Mouse (Mus musculus) midbrain, embryonic 16.5 days (tissue): Measurements from ENCODE around the gene Cend1. TPM values are rescaled to one million over a fixed set of nuclear protein-coding genes. Genes with fewer than 3 reads are reported as not detected.
"Not testable (repeated sequence)": the region's sequence is repeated elsewhere in the genome, so short reads cannot be mapped to it uniquely, and the experiment has no call there.

Experiments used
- ATAC-seq: fragments of 200-750 bp; cut with Nextera tagmentation; 2 replicates; pipeline ENCODE4 v1.8.0; 2017; ENCODE audit warnings: moderate TSS enrichment
- H3K27ac ChIP-seq: fragments of 300-500 bp; sonication (generic); 2 replicates; pipeline ENCODE4 v1.5.1; 2014; ENCODE audit warnings: mild to moderate bottlenecking, low read length, mixed read lengths
- H3K27me3 ChIP-seq: fragments of 300-500 bp; sonication (generic); 2 replicates; pipeline ENCODE4 v1.6.1; 2014; ENCODE audit warnings: low read depth, low read length, mixed read lengths; ENCODE audit not compliant: control insufficient read depth, insufficient read depth
- H3K36me3 ChIP-seq: fragments of 300-500 bp; sonication (generic); 2 replicates; pipeline ENCODE4 v1.6.1; 2014; ENCODE audit warnings: mild to moderate bottlenecking, low read length, moderate library complexity, mixed read lengths; ENCODE audit not compliant: control insufficient read depth, insufficient read depth
- H3K4me1 ChIP-seq: fragments of 300-500 bp; sonication (generic); 2 replicates; pipeline ENCODE4 v1.6.1; 2014; ENCODE audit warnings: mild to moderate bottlenecking, low read length, mixed read lengths; ENCODE audit not compliant: control insufficient read depth, insufficient read depth
- H3K4me2 ChIP-seq: fragments of 300-500 bp; sonication (generic); 2 replicates; pipeline ENCODE4 v1.6.1; 2014; ENCODE audit warnings: mild to moderate bottlenecking, low read length, mixed read lengths
- H3K4me3 ChIP-seq: fragments of 300-500 bp; sonication (generic); 2 replicates; pipeline ENCODE4 v1.5.1; 2014; ENCODE audit warnings: low read depth, mild to moderate bottlenecking, low read length, moderate library complexity, mixed read lengths
- H3K9ac ChIP-seq: fragments of 300-500 bp; sonication (generic); 2 replicates; pipeline ENCODE4 v1.6.1; 2014; ENCODE audit warnings: low read depth, low read length, mixed read lengths
- H3K9me3 ChIP-seq: fragments of 300-500 bp; sonication (generic); replicated peaks from 2 replicates; pipeline ENCODE4 v1.6.1; 2014; ENCODE audit warnings: mild to moderate bottlenecking, low read length, mixed read lengths; ENCODE audit not compliant: control insufficient read depth, poor library complexity, severe bottlenecking
- WGBS: fragments of 180-500 bp; shearing (Covaris S2); extraction: QIAGEN DNeasy Blood & Tissue Kit; methylation state at CpG from one replicate; pipeline ENCODE4 v1.1.7; 2014; 5-methylcytosine and 5-hydroxymethylcytosine counted together
- polyA plus RNA-seq: library from polyadenylated mRNA; unstranded; fragments of >200 nt; fragmentation: Nextera tagmentation; extraction: Ambion mirVana; gene quantifications from 2 replicates; pipeline ENCODE4 v1.2.1, GENCODE M21; 2015

The Cend1 gene
- polyA plus RNA-seq, 1 experiment from 2014 or later: 151 TPM

DNA sequence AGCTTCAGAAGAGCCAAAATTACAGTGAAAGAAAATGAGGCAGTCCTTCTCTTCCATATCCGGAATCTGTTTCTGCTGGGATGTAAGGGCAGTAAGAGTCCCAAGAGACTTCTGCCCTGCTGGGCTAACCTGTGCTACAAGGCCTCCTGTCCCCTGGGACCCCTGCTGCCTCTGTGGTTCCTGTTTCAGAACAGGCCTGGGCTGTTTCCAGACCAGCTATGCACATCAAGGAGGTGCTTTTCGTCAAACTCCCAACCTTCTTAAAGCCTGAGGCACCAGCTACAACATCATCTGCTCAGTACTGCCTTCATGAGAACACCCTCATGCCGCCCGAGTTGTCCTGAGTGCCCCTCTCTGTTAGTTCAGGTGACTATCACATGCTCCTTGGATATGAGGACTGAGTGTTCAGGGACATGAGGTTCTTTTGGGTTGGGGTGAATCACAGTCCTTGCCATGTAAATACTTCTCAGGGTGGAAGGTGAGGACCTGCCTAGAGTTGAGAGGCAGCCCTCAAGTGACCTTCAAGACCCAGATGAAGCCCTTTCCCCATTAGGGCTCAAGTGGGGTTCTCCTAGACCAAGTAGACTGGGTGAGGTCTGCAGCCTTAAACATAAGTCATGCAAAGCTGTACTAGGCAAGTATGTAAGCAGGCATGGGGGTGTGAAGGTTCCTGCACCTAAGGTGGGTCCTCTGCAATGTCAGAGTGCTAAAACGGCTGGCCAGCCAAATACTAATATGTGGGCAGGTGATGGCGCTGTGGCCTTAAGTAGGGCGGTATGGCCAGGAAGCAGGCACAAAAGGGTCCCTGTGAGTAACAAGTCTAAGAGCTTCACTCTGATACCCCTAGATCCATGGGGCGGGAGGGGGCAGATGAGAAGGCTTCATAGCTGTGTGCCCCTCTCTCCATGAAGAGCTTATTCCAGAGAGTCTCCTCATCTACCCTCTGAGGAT lies 11.3 kb downstream of the Cend1 start:
- H3K27ac ChIP-seq: no peak overlapping the region
- H3K9me3 ChIP-seq: no peaks in the 10 kb centered on the region
- H3K4me3 ChIP-seq: no peak overlapping the region
- no peaks in the 10 kb centered on the region; the same call in 1 of the 2 replicates for H3K27me3 ChIP-seq
- no peak overlapping the region for H3K4me2 ChIP-seq
- H3K36me3 ChIP-seq: no peaks in the 10 kb centered on the region
- no peak for ATAC-seq
- peaks cover 5% of the 10 kb centered on the region for H3K4me1 ChIP-seq
- no peak overlapping the region for H3K9ac ChIP-seq
- WGBS: 70% methylated on average over 8 of the region's 8 CpGs

DNA sequence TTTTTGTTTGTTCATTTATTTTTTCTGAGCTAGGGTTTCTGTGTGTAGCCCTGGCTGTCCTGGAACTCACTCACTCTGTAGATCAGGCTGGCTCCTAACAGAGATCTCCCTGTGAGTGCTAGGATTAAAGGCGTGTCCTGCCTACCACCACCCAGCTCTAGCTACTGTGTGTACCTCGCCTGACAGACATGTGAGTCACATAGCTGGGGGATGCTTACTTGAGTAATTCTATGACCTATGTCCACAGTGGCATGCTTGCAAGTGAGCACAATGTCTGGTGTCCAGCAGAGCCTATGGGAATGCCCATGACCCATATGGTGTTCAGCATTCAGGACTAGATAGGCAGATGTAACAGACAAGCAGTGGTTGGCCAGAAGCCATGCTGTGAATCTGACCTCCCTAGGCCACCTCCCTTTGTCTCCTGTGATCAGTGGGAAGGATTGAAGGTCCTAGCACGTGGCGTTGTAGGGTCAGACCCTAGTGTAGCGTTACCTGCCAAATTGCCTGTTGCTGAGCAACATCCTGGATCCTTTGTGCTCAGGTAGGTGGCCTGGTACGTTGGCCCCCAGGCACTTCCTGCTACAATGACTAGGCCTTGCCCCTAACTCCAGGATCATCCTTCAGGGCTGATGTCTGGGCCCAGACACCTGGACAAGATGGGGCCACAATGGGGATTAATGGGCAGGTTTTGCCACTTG lies 13.0 kb downstream of the Cend1 start:
- Histone ChIP-seq H3K27me3 (no peaks in the 10 kb centered on the region), H3K9ac (no peak overlapping the region), H3K27ac (no peak overlapping the region), H3K4me1 (peaks cover 8% of the 10 kb centered on the region), H3K4me3 (no peak overlapping the region), H3K9me3 (no peaks in the 10 kb centered on the region), H3K4me2 (no peak overlapping the region), H3K36me3 (no peaks in the 10 kb centered on the region)
- ATAC-seq: no peak
- WGBS: 78% methylated on average over 6 of the region's 6 CpGs

GRCm38 (mm10) chr7:141413809-141414584 lies 15.3 kb downstream of the Cend1 start, which contains the start of gene Gatd1:
Gene Gatd1, minus strand, starts transcription at chr7:141414136.
- H3K36me3 ChIP-seq: no peaks in the 10 kb centered on the region
- peak; percentile 88 for ATAC-seq
- H3K27me3 ChIP-seq: no peaks in the 10 kb centered on the region
- H3K9ac ChIP-seq: peak within 1 kb of the TSS; percentile 90
- H3K4me3 ChIP-seq: peak within 1 kb of the TSS; percentile 69
- under 1% methylated on average over 47 of the region's 56 CpGs for WGBS
- H3K27ac ChIP-seq: peak within 1 kb of the TSS; percentile 90
- peaks cover 8% of the 10 kb centered on the region for H3K4me1 ChIP-seq
- H3K4me2 ChIP-seq: peak within 1 kb of the TSS; percentile 76
- no peaks in the 10 kb centered on the region for H3K9me3 ChIP-seq

GRCm38 (mm10) chr7:141413331-141413730 lies 16.0 kb downstream of the Cend1 start:
- WGBS: 3% methylated on average over 16 of the region's 16 CpGs
- no peaks in the 10 kb centered on the region for H3K9me3 ChIP-seq
- H3K9ac ChIP-seq: peak overlapping the region; percentile 90
- H3K4me2 ChIP-seq: peak overlapping the region; percentile 65
- peak; percentile 40 for ATAC-seq
- peak overlapping the region; percentile 69 for H3K4me3 ChIP-seq
- H3K27ac ChIP-seq: peak overlapping the region; percentile 90
- peaks cover 8% of the 10 kb centered on the region for H3K4me1 ChIP-seq
- H3K27me3 ChIP-seq: no peaks in the 10 kb centered on the region
- 0 out of 2 replicates have a peak, but pooled peaks cover 4% of the 10 kb centered on the region for H3K36me3 ChIP-seq

- 95% methylated on average over 1 of the region's 1 CpGs for WGBS
- Histone ChIP-seq H3K27ac (no peak overlapping the region), H3K4me1 (peaks cover 8% of the 10 kb centered on the region), H3K4me3 (no peak overlapping the region), H3K4me2 (no peak overlapping the region), H3K27me3 (no peaks in the 10 kb centered on the region), H3K9me3 (no peaks in the 10 kb centered on the region), H3K9ac (no peak overlapping the region), H3K36me3 (peaks cover 4% of the 10 kb centered on the region; the same call in 1 of the 2 replicates)
- ATAC-seq: no peak
Measured at GRCm38 (mm10) chr7:141411667-141412066, 17.6 kb downstream of the Cend1 start.

DNA sequence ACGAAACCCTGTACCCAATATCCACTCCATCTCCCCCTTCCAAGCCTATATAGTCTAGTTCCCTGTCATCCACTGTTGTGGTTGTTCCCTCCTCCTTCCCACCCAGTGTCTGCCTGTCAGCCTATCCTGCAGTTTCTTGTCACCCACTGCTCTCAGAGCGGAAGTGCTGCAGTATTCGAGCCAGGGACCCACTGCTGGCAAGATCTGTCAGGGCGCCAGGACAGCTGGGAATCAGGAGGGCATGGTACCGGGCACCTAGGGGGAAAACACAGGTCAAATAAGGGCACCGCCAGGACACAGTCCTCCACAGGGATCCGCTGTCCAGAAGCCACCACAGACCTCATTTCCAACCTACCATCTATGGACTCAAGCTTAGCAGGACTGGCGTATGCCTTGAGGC lies 18.7 kb downstream of the Cend1 start:
- no peak overlapping the region for H3K4me3 ChIP-seq
- no peaks in the 10 kb centered on the region for H3K27me3 ChIP-seq
- H3K9me3 ChIP-seq: no peaks in the 10 kb centered on the region
- WGBS: 91% methylated on average over 8 of the region's 8 CpGs
- peaks cover 4% of the 10 kb centered on the region; the same call in 1 of the 2 replicates for H3K36me3 ChIP-seq
- H3K4me2 ChIP-seq: no peak overlapping the region
- peaks cover 8% of the 10 kb centered on the region for H3K4me1 ChIP-seq
- ATAC-seq: no peak
- no peak overlapping the region for H3K9ac ChIP-seq
- H3K27ac ChIP-seq: no peak overlapping the region

- Histone ChIP-seq H3K4me3 (no peak overlapping the region), H3K9me3 (no peaks in the 10 kb centered on the region), H3K27me3 (no peaks in the 10 kb centered on the region), H3K9ac (no peak overlapping the region; the same call in 1 of the 2 replicates), H3K4me2 (no peak overlapping the region), H3K36me3 (peaks cover 4% of the 10 kb centered on the region; the same call in 1 of the 2 replicates), H3K27ac (no peak overlapping the region), H3K4me1 (peaks cover 6% of the 10 kb centered on the region)
- 6% methylated on average over 11 of the region's 11 CpGs for WGBS
- peak; percentile 26; the same call in 1 of the 2 replicates for ATAC-seq
Measured at GRCm38 (mm10) chr7:141408833-141409232, 20.5 kb downstream of the Cend1 start.

DNA sequence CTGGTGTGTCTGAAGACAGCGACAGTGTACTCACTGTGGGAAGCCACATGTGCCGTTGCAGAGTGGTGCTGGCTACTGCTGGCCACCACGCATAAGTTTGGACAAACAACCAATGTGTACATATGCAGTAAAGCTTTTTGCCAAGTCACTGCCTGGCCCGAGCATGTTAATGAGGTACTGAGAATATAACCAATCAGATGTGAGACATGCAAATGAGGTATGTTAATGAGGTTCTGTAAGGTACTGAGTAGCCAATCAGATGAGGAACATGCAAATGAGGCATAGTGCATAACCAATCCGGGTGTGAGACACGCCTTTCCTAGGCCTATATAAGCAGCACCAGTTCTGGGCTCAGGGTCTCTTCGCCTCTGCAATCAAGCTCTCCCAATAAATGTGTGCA lies 21.6 kb downstream of the Cend1 start:
- not testable (repeated sequence) for H3K27ac ChIP-seq, H3K4me3 ChIP-seq, H3K9me3 ChIP-seq, H3K36me3 ChIP-seq, H3K9ac ChIP-seq, ATAC-seq, H3K27me3 ChIP-seq, H3K4me2 ChIP-seq, H3K4me1 ChIP-seq
- WGBS: 97% methylated on average over 7 of the region's 7 CpGs
